Mouse (Mus musculus) erythroblast, embryonic 14.5 days (primary cell): ENCODE measurements around the gene Fsd2.

Experiments used
- GATA1 ChIP-seq: IDR thresholded peaks from 2 replicates; pipeline ENCODE4 v1.6.1; 2012; ENCODE audit warnings: low read length, inconsistent platforms, mixed read lengths
- TAL1 ChIP-seq: IDR thresholded peaks from 3 replicates; pipeline ENCODE4 v1.6.1; 2012; ENCODE audit warnings: low read length, inconsistent platforms, mixed read lengths

DNA sequence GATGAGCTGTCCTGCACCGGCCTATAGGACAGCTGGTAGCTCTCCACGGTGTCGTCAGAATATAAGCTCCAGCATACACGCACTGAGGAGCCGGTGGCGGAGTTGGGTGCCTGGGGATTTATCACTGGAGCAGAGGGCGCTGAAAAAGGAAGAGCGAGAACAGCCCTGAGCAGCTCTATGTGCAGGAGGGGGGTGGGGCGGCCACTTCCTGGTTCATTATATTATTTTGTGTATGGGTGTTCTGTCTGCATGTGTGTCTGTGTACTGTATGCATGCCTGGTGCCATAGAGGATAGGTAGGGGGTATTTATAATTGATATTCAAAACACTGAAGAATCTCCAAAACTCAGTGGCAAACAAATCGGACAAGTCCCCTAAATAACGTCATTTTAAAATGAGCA lies 17.9 kb downstream of the Fsd2 start:
- no peak for TF ChIP-seq GATA1
- no peak for TF ChIP-seq TAL1
